Mouse (Mus musculus) forebrain, embryonic 14.5 days (tissue): ENCODE data around the gene Cebpe. TPM values are rescaled to one million over a fixed set of nuclear protein-coding genes. Genes with fewer than 3 reads are reported as not detected.
A peak's percentile ranks its signal among the peaks of the same experiment; 100 is the strongest.

Experiments used
- ATAC-seq: fragments of 200-750 bp; cut with Nextera tagmentation; 2 replicates; pipeline ENCODE4 v1.8.0; 2017; ENCODE audit warnings: mild to moderate bottlenecking, moderate library complexity
- DNase-seq: peaks from one replicate; pipeline ENCODE4 v3.0.0-alpha.2; 2015; ENCODE audit warnings: low spot score
- H3K27ac ChIP-seq: fragments of 300-500 bp; sonication (generic); 2 replicates; pipeline ENCODE4 v1.5.1; 2014; ENCODE audit warnings: low read depth, mild to moderate bottlenecking, control low read depth, low read length, moderate library complexity
- H3K27me3 ChIP-seq: fragments of 300-500 bp; sonication (generic); replicated peaks from 2 replicates; pipeline ENCODE4 v1.6.1; 2014; ENCODE audit warnings: low read length, control low read depth, mixed read lengths; ENCODE audit not compliant: control insufficient read depth, insufficient read depth
- H3K36me3 ChIP-seq: fragments of 300-500 bp; sonication (generic); 2 replicates; pipeline ENCODE4 v1.6.1; 2014; ENCODE audit warnings: low read length, control low read depth; ENCODE audit not compliant: control insufficient read depth, insufficient read depth
- H3K4me1 ChIP-seq: fragments of 300-500 bp; sonication (generic); 2 replicates; pipeline ENCODE4 v1.6.1; 2014; ENCODE audit warnings: antibody characterized with exemption, low read length, control low read depth; ENCODE audit not compliant: control insufficient read depth, insufficient read depth
- H3K4me2 ChIP-seq: fragments of 300-500 bp; sonication (generic); 2 replicates; pipeline ENCODE4 v1.6.1; 2014; ENCODE audit warnings: mild to moderate bottlenecking, control low read depth, low read length
- H3K4me3 ChIP-seq: fragments of 300-500 bp; sonication (generic); 2 replicates; pipeline ENCODE4 v1.5.1; 2014; ENCODE audit warnings: low read depth, low read length, control low read depth
- H3K9ac ChIP-seq: fragments of 300-500 bp; sonication (generic); 2 replicates; pipeline ENCODE4 v1.6.1; 2014; ENCODE audit warnings: mild to moderate bottlenecking, low read length, control low read depth, moderate library complexity
- H3K9me3 ChIP-seq: fragments of 300-500 bp; sonication (generic); replicated peaks from 2 replicates; pipeline ENCODE4 v1.6.1; 2016; ENCODE audit warnings: low read length, control low read depth, mixed read lengths; ENCODE audit not compliant: control insufficient read depth
- WGBS: fragments of 180-500 bp; shearing (Covaris S2); extraction: QIAGEN DNeasy Blood & Tissue Kit; methylation state at CpG from one replicate; pipeline ENCODE4 v1.1.7; 2014; 5-methylcytosine and 5-hydroxymethylcytosine counted together
- polyA plus RNA-seq: library from polyadenylated mRNA; unstranded; fragments of >200 nt; fragmentation: Nextera tagmentation; extraction: Ambion mirVana; gene quantifications from 2 replicates; pipeline ENCODE4 v1.2.1, GENCODE M21; 2014

Gene Cebpe
- polyA plus RNA-seq, 1 experiment from 2014 or later: not detected

DNA sequence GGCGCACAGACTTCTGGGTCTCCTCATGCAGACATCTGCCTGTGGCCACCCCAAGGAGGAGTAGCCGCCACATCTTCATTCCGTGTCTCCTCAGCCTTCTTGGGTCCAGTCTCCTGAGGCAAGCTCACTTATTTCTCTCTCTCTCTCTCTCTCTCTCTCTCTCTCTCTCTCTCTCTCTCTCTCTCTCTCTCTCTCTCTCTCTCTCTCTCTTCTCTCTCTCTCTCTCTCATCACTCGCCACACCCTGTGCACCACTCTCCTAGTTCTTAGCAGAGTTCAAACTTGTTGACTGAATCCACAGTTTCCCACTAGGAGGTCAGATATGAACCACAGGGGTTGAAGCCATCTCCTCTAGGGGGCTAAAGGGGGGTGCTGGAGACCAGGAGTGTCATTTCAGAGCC, 13.2 kb downstream of the Cebpe start, which contains the start of gene Gm29776:
Gm29776 (minus strand) TSS at position 101 of the 400 bp plus-strand sequence.
- H3K9ac ChIP-seq: no peak within 1 kb of the TSS
- no peaks in the 10 kb centered on the region for H3K4me1 ChIP-seq
- no peak within 1 kb of the TSS for H3K4me3 ChIP-seq
- H3K9me3 ChIP-seq: no peaks in the 10 kb centered on the region
- 69% methylated on average over 4 of the region's 4 CpGs for WGBS
- ATAC-seq (no peak), DNase-seq (no peak)
- peaks cover 8% of the 10 kb centered on the region for H3K36me3 ChIP-seq
- H3K27ac ChIP-seq: no peak within 1 kb of the TSS
- H3K27me3 ChIP-seq: no peaks in the 10 kb centered on the region
- no peak within 1 kb of the TSS for H3K4me2 ChIP-seq

DNA sequence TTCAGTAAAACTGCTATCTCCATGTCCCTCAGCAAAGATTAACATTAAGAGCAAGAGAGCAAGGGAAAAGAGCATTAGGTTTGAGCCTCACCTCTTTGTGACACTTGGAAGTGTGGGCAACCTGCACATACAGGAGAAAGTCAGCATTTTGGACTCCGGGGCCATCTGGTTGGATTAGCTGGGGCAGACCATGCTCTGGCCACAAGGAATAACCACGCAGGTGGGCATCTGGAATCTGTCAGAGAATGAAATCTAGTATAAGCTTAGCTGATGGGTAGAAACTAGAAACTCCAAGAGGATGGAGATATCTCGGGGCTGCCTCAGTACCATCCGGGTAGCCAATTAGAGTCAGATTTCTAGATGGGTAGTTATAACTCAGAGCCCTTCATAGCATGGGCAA, 15.2 kb downstream of the Cebpe start:
- Histone ChIP-seq H3K27ac (no peak overlapping the region), H3K4me2 (no peak overlapping the region), H3K36me3 (peaks cover 21% of the 10 kb centered on the region), H3K4me3 (no peak overlapping the region), H3K9ac (no peak overlapping the region), H3K9me3 (no peaks in the 10 kb centered on the region), H3K27me3 (no peaks in the 10 kb centered on the region), H3K4me1 (no peaks in the 10 kb centered on the region)
- DNase-seq: no peak
- ATAC-seq: no peak
- 90% methylated on average over 4 of the region's 4 CpGs for WGBS

DNA sequence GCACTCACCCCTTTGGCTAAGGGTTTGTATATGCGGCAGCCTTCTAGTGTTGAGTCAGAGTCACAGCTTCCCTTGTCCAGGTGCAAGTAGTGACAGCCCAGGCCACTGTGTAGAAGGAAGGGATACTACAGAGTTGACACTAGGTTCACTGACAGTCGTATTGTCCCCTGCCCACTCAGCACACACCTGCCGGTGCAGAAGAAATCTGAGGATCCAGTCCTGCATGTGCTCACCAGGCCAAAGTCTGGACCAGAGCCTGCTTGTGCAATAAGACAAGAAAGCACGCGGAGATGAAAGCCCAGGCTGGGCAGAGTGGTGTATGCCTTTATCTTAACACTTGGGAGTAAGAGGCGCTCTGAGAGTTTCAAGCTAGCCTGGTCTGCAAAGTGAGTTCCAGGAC, 16.9 kb downstream of the Cebpe start:
- no peak for DNase-seq
- Histone ChIP-seq H3K4me3 (no peak overlapping the region), H3K4me1 (no peaks in the 10 kb centered on the region), H3K27ac (no peak overlapping the region), H3K4me2 (no peak overlapping the region), H3K9me3 (no peaks in the 10 kb centered on the region), H3K9ac (no peak overlapping the region), H3K27me3 (no peaks in the 10 kb centered on the region), H3K36me3 (peaks cover 32% of the 10 kb centered on the region)
- no peak for ATAC-seq
- 84% methylated on average over 6 of the region's 6 CpGs for WGBS

DNA sequence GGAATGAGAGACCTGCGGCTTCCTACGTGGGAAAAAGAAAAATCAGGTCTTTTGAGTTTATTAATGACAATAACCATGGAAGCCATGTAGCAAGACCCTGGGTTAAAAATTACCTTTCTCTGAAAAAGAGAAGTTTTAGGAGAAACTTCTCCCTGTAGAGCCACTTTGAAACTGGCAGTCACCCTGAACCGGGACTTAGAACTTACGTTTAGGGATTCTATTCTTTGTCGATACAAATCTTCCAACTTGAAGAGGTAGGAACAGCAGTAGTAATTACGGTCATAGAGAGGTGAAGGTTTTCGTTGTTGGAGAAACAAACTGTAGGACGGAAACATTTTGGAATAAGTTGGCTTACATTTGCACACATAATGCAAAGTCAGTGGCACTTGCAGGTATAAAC, 24.7 kb downstream of the Cebpe start:
- DNase-seq: no peak
- 7% methylated on average over 8 of the region's 8 CpGs for WGBS
- H3K27me3 ChIP-seq: no peaks in the 10 kb centered on the region
- peak overlapping the region; percentile 68 for H3K4me2 ChIP-seq
- H3K36me3 ChIP-seq: peaks cover 35% of the 10 kb centered on the region
- no peaks in the 10 kb centered on the region for H3K9me3 ChIP-seq
- H3K9ac ChIP-seq: peak overlapping the region; percentile 72
- peak overlapping the region; percentile 78 for H3K4me3 ChIP-seq
- H3K27ac ChIP-seq: 0 out of 2 replicates have a peak overlapping the region, but pooled peaks have one; percentile 39
- ATAC-seq: no peak
- peaks cover 17% of the 10 kb centered on the region for H3K4me1 ChIP-seq

DNA sequence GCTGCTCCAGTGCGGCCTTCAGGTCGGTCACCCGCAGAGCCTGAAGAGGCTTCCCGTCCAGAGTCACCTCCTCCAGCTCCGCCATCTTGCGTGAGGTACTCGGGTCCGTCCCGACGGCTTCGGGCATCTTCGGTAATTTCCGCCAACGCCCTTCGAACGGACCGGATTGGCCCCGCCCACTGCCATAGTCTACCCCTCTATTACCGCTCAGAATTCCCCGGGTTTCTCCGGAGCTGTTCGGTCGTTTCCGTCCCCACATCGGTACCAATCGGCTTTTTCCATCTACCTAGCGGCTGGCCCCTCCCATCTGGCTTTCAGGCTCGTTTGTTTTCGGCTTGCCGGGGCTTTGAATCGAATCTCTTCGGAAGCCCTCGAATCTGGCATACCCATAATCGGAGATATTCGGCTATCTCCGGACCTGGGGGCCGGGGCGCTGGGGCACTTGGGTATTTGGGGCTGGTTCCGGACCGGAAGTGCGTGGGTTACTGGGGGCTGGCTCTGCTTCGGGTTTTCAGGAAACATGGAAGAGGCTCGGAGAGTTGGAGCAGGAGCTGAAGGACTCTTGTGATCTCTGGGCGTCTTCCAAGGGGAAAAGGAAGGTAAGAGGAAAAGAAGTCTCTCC, 25.3 kb downstream of the Cebpe start, which contains the start of gene Acin1:
Acin1 (minus strand) TSS at position 410 of the 622 bp plus-strand sequence.
- peaks cover 17% of the 10 kb centered on the region for H3K4me1 ChIP-seq
- peak within 1 kb of the TSS; percentile 91 for H3K9ac ChIP-seq
- peak within 1 kb of the TSS; percentile 78 for H3K4me3 ChIP-seq
- H3K36me3 ChIP-seq: peaks cover 41% of the 10 kb centered on the region
- H3K9me3 ChIP-seq: no peaks in the 10 kb centered on the region
- peak within 1 kb of the TSS; percentile 80 for H3K4me2 ChIP-seq
- WGBS: under 1% methylated on average over 44 of the region's 44 CpGs
- no peaks in the 10 kb centered on the region for H3K27me3 ChIP-seq
- peak; percentile 100 for DNase-seq
- ATAC-seq: peak; percentile 98
- H3K27ac ChIP-seq: peak within 1 kb of the TSS; percentile 89

DNA sequence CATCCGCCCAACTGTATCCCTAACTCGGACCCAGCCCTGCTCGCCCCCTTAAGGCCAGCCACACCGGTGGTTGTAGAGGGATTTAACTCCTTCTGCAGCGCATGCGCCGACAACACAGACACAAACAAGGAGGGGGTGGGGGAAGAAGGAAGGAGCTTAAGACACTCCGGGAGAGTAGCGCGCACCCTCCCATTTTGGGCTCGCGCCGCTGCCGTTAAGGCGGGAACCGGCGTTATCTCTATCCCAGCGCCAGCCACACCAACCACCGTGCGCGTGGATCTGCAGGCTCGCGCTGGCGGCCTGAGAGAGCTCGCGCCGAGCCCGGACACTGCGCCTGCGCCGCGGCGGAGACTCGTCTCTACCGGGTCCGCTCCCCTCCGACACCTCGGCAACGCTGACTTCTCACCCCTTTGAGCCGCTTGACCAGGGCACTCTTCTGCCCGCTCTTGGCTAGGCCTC, 25.9 kb downstream of the Cebpe start, which contains the start of gene 1700123O20Rik:
1700123O20Rik (plus strand) TSS at position 154 of the 459 bp plus-strand sequence.
- peak within 1 kb of the TSS; percentile 78 for H3K4me3 ChIP-seq
- DNase-seq (peak; percentile 94), ATAC-seq (peak; percentile 77)
- under 1% methylated on average over 33 of the region's 41 CpGs for WGBS
- H3K9me3 ChIP-seq: no peaks in the 10 kb centered on the region
- peak within 1 kb of the TSS; percentile 80 for H3K4me2 ChIP-seq
- peaks cover 41% of the 10 kb centered on the region for H3K36me3 ChIP-seq
- H3K9ac ChIP-seq: peak within 1 kb of the TSS; percentile 91
- no peaks in the 10 kb centered on the region for H3K27me3 ChIP-seq
- peaks cover 17% of the 10 kb centered on the region for H3K4me1 ChIP-seq
- peak within 1 kb of the TSS; percentile 89 for H3K27ac ChIP-seq

DNA sequence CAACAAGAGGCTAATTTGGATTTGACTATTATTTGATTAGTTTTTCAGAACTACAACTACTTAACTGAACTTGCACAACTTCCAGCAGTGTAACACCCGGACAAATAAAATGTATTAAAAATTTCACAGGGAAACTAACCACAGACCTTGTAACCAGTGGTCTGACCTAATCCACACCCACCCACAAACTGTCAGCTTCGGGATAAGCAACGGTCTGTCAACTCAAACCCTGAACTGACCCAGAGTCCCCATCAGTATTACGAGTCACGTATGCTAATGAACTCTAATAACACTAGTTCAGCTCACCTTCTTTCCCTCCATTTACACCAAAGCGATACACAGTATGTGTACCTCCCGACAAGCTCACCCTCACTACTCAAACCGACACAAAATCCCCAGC, 26.5 kb downstream of the Cebpe start:
- no peak for ATAC-seq
- peaks cover 17% of the 10 kb centered on the region for H3K4me1 ChIP-seq
- 0 out of 2 replicates have a peak overlapping the region, but pooled peaks have one; percentile 41 for H3K27ac ChIP-seq
- WGBS: 15% methylated on average over 8 of the region's 8 CpGs
- H3K9me3 ChIP-seq: no peaks in the 10 kb centered on the region
- H3K4me2 ChIP-seq: peak overlapping the region; percentile 80
- H3K36me3 ChIP-seq: peaks cover 35% of the 10 kb centered on the region
- H3K4me3 ChIP-seq: peak overlapping the region; percentile 78
- no peaks in the 10 kb centered on the region for H3K27me3 ChIP-seq
- peak overlapping the region; percentile 91 for H3K9ac ChIP-seq
- DNase-seq: no peak

DNA sequence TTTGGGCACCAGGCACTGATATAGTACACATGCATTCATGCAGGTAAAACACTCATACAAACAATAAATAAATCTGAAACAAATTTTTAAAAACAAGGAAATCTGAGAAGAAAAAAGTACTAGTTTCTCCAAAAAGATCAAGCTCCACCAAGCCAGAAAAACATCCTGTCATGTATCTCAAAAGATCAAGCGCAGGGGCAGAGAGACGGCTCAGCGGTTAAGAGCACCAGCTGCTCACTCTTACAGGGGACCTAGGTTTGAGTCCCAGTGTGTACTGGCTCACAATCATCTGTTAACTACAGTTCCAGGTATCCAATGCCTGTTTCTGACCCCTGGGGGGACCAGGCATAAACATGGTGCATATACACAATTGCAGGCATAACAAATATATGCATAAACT, 29.6 kb downstream of the Cebpe start:
- Histone ChIP-seq H3K9ac (no peak overlapping the region), H3K4me1 (peaks cover 8% of the 10 kb centered on the region), H3K4me3 (no peak overlapping the region), H3K27ac (no peak overlapping the region), H3K4me2 (no peak overlapping the region), H3K9me3 (no peaks in the 10 kb centered on the region), H3K27me3 (no peaks in the 10 kb centered on the region), H3K36me3 (peaks cover 41% of the 10 kb centered on the region)
- 87% methylated on average over 3 of the region's 3 CpGs for WGBS
- DNase-seq (no peak), ATAC-seq (no peak)

DNA sequence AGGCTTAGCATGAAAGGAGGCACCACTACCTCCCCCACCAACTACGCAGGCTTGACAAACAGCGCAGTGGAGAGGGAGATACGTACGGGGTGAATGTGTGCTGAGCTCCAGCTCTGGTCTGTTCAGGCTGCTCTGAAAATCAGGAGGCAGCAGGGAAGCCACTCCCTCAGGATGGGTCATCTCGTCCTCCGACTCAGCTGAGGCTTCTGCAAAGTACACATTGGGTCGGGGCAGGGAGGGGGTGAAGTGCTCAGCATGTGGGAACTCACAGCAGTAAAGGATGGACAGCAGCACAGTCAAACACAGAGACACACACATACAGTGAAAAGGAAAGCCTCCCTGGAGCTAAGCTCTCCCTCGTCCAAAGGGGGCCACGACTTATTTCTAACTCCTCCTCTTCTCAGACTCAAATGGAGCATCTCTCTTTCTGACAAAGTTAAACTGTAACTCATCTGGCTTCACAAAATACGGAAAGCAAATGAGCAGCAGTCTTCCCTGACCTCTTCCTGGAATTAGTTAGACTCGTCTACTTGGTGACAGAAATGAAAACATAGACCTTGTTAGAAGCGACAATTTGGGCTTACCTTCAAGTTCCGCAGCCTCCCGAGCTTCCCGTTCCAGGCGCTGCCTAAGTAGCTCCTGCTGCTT, 33.2 kb downstream of the Cebpe start:
- Histone ChIP-seq H3K27me3 (no peaks in the 10 kb centered on the region), H3K9me3 (no peaks in the 10 kb centered on the region), H3K9ac (no peak overlapping the region), H3K4me1 (no peaks in the 10 kb centered on the region), H3K4me3 (no peak overlapping the region), H3K27ac (no peak overlapping the region), H3K4me2 (no peak overlapping the region), H3K36me3 (peaks cover 70% of the 10 kb centered on the region)
- WGBS: 89% methylated on average over 16 of the region's 16 CpGs
- ATAC-seq: no peak
- DNase-seq: no peak
